Mouse (Mus musculus): ENCODE data around the gene Rps6ka3. TPM values are rescaled to one million over a fixed set of nuclear protein-coding genes. Genes with fewer than 3 reads are reported as not detected.

Gene Rps6ka3
- polyA plus RNA-seq (2012; rRNA removed) = 14.3 and 19.1 TPM in 2 replicates

- WGBS = 95% methylated on average over 4 of the region's 4 CpGs
- DNase-seq (ENCODE audit: low read depth, low spot score) = no peak
Observed at GRCm38 (mm10) chrX:159210007-159210406, at the start of gene Rps6ka3. Gene Rps6ka3 (plus strand): TSS chrX:159210307.

DNA sequence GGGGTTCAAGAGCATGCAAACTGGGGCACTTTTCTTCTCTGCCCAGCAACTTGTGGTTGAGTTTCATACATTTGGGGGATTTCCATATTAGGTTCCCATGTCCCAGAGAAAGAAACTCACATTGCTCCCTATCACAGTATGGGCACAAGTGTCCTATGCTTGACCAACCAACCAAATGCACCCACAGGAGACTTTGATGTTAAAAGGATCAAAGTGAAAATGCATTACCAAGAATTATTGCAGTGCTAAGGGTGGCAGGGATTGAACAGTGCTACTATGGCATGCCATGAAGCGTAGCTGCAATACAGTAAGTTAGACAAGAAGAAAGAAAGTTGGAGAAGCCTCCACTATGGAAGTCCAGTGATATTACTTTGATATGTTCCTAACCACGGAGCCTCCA, 40.9 kb upstream of the Rps6ka3 start:
- WGBS = 89% methylated on average over 2 of the region's 2 CpGs
- DNase-seq (ENCODE audit: low read depth, low spot score) = no peak

GRCm38 (mm10) chrX:159171579-159171978, 38.5 kb upstream of the Rps6ka3 start:
- 71% methylated on average over 2 of the region's 2 CpGs for WGBS

DNA sequence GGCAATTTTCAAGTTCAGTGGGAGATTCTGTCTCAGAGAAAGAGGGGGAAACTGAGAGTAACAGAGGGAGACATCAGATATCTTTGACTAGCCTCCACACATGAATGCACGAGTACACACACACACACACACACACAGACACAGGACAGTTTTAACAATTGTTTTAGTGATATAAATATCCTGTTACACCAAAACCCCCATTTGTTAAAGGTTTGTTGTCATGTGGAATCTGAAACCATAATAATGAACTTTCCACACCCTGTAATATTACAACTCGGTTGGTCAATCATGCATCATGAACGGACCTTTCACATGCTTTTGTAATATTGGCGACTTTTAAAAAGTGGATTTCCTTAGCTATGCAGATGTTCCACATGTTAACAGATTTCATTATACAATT, 18.5 kb upstream of the Rps6ka3 start:
- WGBS = 79% methylated on average over 4 of the region's 4 CpGs
- DNase-seq (ENCODE audit: low read depth, low spot score) = no peak

More at GRCm38 (mm10) chrX:159171579-159171978, 38.5 kb upstream of the Rps6ka3 start:
- DNase-seq (ENCODE audit: low read depth, low spot score) = no peak

DNA sequence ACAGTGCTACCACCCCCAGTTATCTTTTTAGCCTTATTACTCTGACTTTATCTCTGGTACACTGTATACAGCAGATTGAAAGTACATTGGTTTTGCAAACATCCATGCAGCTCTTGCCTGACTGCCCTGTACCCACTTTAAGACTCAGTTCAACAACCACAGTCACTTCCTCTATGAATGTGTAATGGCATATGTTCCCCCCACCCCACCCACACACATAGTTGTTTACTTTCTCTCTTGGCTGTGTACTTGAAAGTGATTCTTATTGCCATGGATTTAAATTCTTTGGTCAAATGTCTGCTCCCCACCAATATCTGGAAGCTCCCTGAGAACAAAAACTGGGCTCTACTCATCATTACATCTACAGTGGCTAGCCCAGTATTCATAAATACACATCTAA, 10.6 kb upstream of the Rps6ka3 start:
- DNase-seq (ENCODE audit: low read depth, low spot score) = no peak

- 57% methylated on average over 5 of the region's 5 CpGs for WGBS
- no peak for DNase-seq (ENCODE audit: low read depth, low spot score)
Observed at GRCm38 (mm10) chrX:159200101-159200500, 10.0 kb upstream of the Rps6ka3 start.

GRCm38 (mm10) chrX:159210892-159211583, 931 bp downstream of the Rps6ka3 start:
- DNase-seq (ENCODE audit: low read depth, low spot score) = no peak
- WGBS = 66% methylated on average over 5 of the region's 5 CpGs

DNA sequence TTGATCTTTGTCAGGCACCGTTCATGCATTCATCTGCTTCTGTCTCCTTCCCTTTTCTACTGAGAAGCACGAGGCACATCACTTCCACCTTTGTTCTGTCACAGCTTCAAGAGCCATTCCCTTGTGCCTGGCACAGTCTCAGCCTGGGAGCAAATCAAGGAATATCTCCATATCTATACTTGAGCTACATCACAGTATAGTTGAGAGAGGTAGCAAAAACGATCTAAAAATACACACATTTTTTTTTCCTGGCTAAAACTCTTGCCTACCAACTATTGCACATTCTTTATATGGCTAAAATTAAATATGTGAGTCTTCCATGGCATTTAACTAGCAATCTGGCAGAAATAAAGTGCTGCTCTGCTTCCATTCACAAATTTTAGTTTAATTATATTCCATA, 5.1 kb downstream of the Rps6ka3 start:
- no peak for DNase-seq (ENCODE audit: low read depth, low spot score)
- WGBS = 67% methylated on average over 3 of the region's 3 CpGs

DNA sequence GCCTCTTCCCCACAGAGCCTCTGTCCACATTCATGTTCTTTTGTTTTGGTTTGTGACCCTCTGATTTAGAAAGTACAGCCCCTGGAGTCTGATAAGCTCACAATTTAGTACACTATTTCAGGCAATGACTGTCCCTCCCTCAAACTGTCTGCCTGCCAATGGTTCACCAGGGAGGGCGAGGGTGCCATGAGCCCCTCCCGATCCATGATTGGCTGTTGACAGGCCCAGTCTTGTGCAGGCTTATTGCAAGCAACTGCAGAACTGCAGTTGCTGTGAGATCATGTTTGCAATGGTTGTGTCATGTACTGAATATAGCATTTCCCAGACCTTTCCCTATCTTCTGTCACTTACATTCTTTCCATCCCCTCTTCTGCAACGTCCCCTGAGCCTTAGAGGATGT, 12.4 kb downstream of the Rps6ka3 start:
- DNase-seq (ENCODE audit: low read depth, low spot score) = no peak
- WGBS = 67% methylated on average over 3 of the region's 3 CpGs

DNA sequence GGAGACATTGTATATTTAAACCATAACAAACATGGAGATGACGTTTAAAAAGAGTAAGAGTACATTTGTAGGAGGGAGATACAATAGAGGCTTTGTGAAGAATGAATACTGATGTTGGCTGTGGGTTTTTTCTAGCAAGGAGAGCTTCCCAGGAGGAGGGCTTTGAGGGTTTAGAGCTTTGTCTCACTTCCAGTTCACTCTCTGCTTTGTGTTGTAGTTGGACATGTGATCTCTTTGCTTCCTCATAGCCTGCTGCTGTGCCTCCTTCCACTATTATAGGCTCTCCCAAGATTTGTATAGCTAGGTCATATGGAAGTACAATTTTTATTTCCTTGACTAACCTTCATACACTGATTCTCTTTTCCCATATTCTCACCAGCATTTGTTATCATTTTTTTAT, 27.2 kb downstream of the Rps6ka3 start:
- 29% methylated on average over 1 of the region's 1 CpGs for WGBS
- DNase-seq (ENCODE audit: low read depth, low spot score) = no peak

- WGBS = 18% methylated on average over 24 of the region's 27 CpGs
- no peak for DNase-seq (ENCODE audit: low read depth, low spot score)
Observed at GRCm38 (mm10) chrX:159254001-159254884, 44.1 kb downstream of the Rps6ka3 start.

DNA sequence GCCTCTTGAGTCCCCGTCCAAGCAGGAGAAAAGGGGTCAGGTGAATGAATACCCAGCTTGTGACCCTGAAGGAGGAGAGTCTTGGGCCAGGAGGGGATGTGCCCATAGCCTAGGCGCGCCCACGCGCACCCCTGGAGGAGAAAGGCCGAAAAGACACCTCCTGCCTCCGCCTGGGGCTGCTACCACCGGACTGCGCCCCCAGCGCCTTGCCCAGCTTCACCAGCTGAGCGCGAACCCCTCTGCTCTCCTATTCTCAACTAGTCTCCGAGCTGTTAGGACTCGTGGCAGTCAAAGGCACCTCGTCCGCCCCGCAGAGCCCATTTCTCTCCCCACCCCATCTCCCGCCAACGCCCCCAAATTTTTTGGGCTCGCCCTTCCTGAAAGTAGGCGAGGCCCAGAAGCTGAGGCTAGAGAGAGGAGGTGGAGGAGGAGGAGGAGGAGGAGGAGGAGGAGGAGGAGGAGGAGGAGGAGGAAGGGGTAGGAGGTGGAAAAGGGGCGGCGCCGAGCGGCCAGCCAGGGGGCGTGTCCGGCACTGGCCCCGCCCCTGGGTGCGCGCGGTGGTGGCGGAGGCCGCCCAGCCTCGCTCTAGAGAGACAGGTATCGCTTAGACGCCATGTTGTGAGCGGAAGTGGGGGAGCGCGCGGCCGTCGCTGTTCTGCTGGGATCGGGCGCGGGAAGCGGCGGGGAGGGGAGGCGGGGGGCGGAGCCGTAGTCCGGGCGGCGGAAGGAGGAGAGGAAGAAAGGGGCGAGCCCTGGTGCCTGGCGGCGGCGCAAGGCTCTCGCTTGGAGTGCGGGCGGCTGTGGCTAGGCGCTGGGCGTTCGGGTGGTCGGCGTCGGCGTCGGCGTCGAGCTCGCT, 45.2 kb downstream of the Rps6ka3 start:
- 22% methylated on average over 56 of the region's 71 CpGs for WGBS
- no peak for DNase-seq (ENCODE audit: low read depth, low spot score)

- 16% methylated on average over 39 of the region's 57 CpGs for WGBS
- DNase-seq (ENCODE audit: low read depth, low spot score) = no peak
Observed at GRCm38 (mm10) chrX:159256040-159256852, 46.1 kb downstream of the Rps6ka3 start.

GRCm38 (mm10) chrX:159256921-159257421, 46.9 kb downstream of the Rps6ka3 start:
- 18% methylated on average over 20 of the region's 20 CpGs for WGBS
- DNase-seq (ENCODE audit: low read depth, low spot score) = no peak

DNA sequence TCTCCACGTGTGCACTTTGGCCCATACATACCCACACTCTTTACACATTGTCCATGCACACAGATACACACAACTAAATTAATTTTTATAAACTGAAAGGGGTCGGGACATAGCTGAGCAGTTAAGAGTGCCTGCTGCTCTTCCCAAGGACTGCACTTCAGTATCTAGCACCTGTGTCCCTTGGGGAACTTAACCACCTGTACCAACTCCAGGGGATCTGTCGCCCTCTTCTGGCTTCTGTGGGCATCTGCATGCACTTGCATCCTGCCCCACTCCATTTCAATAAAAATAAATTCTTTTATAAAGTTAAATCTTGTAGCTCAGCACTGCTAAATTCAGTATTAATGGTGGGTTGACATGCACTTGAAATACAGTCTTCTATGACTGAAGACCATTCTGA, 54.6 kb downstream of the Rps6ka3 start:
- 37% methylated on average over 3 of the region's 3 CpGs for WGBS
- DNase-seq (ENCODE audit: low read depth, low spot score) = no peak

GRCm38 (mm10) chrX:159269072-159269471, 59.0 kb downstream of the Rps6ka3 start:
- DNase-seq (ENCODE audit: low read depth, low spot score) = no peak

DNA sequence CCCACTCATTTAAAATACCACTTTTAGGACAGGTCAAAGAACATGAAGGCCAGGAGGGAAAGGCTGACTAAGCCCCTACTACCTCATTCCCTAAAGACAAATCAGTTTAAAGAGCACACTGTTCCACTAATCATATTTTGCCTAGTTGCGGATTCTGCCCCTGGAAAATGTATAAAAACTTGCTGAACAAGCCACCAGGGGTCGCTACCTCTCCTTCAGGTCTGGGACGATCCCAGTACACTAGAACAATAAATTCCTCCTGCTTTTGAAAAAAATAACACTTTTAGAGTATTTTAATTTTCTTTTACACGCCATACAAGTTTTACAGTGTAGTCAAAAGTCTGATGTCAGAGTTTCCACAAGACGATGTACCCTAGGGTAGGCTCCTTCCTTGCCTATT, 76.7 kb downstream of the Rps6ka3 start:
- DNase-seq (ENCODE audit: low read depth, low spot score) = no peak
- 76% methylated on average over 5 of the region's 5 CpGs for WGBS

- DNase-seq (ENCODE audit: low read depth, low spot score) = no peak
- WGBS = 89% methylated on average over 1 of the region's 1 CpGs
Observed at GRCm38 (mm10) chrX:159295879-159296278, 85.8 kb downstream of the Rps6ka3 start.
